11 mouse cellular contexts compared by ENCODE assay signal in genomic region chr10:119100511-119100910, GRCm38 (mm10).
DNase-seq lines count a peak whose midpoint lies in the region; ATAC-seq lines count a peak whose summit lies in the region.
"Had no signal": no experiment of that assay in that cellular context is flagged by ENCODE, and none has a peak within 500 bp of the region (broad histone marks: within the 10 kb centered on the region; RNA-seq: fewer than 3 reads in every experiment).

No protein-coding gene starts in this region.

- no peak overlapping the region for H3K9ac ChIP-seq in midbrain, embryonic 15.5 days
- H3K9ac ChIP-seq: lung, embryonic 15.5 days had no signal

- ATAC-seq in midbrain, embryonic 15.5 days (replicated peaks) = 0 out of 2 replicates have a peak, but pooled peaks have one; percentile 33

- WGBS in midbrain, embryonic 15.5 days = 21% methylated on average over 7 of the region's 7 CpGs

- intact Hi-C loops in left cerebral cortex, postnatal 4 days (cut with DNase I) = no loop called here
- intact Hi-C loops in left cerebral cortex, postnatal 10 days (cut with DNase I) = no loop called here

- no peak overlapping the region for H3K4me2 ChIP-seq in midbrain, embryonic 15.5 days
- H3K4me2 ChIP-seq: lung, embryonic 15.5 days had no signal

- no peak overlapping the region for H3K4me3 ChIP-seq in midbrain, embryonic 15.5 days
- H3K4me3 ChIP-seq: lung, embryonic 15.5 days had no signal

- no peaks in the 10 kb centered on the region for H3K27me3 ChIP-seq in midbrain, embryonic 15.5 days (replicated peaks)
- H3K27me3 ChIP-seq: lung, embryonic 15.5 days had no signal

- peak; percentile 68 to 70 for DNase-seq in cerebellum, postnatal 10 days
- no peak for DNase-seq in cerebellum, adult 9-10 months
- DNase-seq in left cerebral cortex, postnatal 4 days = peak; percentile 38
- no peak for DNase-seq in left cerebral cortex, postnatal 10 days (ENCODE audit: extremely low spot score in 1 of 2, low spot score in 2 of 2)
- DNase-seq in heart, adult 9 months (ENCODE audit: low spot score in 2 of 2) = peak; percentile 10 to 24
- DNase-seq in frontal cortex, postnatal 36 days (ENCODE audit: low spot score in 2 of 2) = no peak
- DNase-seq in cerebellum, adult 9-11 months = no peak
- DNase-seq: adrenal gland, adult 8-10 months; kidney, postnatal 10 days had no signal

- H3K27ac ChIP-seq in midbrain, embryonic 15.5 days = no peak overlapping the region
- H3K27ac ChIP-seq: lung, embryonic 15.5 days had no signal

- no peaks in the 10 kb centered on the region for H3K36me3 ChIP-seq in midbrain, embryonic 15.5 days (replicated peaks)
- H3K36me3 ChIP-seq: lung, embryonic 15.5 days had no signal

- H3K4me1 ChIP-seq in midbrain, embryonic 15.5 days = no peaks in the 10 kb centered on the region

- H3K9me3 ChIP-seq in midbrain, embryonic 15.5 days = no peaks in the 10 kb centered on the region
- H3K9me3 ChIP-seq: lung, embryonic 15.5 days had no signal

Comparison
In these comparisons a context has a peak if more than half of its experiments do, and no peak if none do; other contexts are left out.
1. DNase-seq: peak in cerebellum, postnatal 10 days (2 of 2), left cerebral cortex, postnatal 4 days (single experiment) and heart, adult 9 months (2 of 2); none in cerebellum, adult 9-10 months (single experiment), left cerebral cortex, postnatal 10 days (0 of 2), frontal cortex, postnatal 36 days (0 of 2) and cerebellum, adult 9-11 months (single experiment).